Mouse (Mus musculus): Measurements from ENCODE around the gene Ovol2. TPM values are rescaled to one million over a fixed set of nuclear protein-coding genes. Genes with fewer than 3 reads are reported as not detected.

Ovol2 gene
- polyA plus RNA-seq, 1 experiment from 2014 or later = 0.22 TPM

GRCm38 (mm10) chr2:144269679-144270475, 62.1 kb downstream of the Ovol2 start:
- H3K27ac ChIP-seq = peak overlapping the region; percentile 98
- peak overlapping the region; percentile 92 for H3K4me3 ChIP-seq
- peaks cover 49% of the 10 kb centered on the region for H3K4me1 ChIP-seq (replicated peaks)
- H3K9me3 ChIP-seq = no peaks in the 10 kb centered on the region
- peaks cover 27% of the 10 kb centered on the region for H3K36me3 ChIP-seq
- WGBS = under 1% methylated on average over 33 of the region's 33 CpGs
- no peaks in the 10 kb centered on the region for H3K27me3 ChIP-seq (ENCODE audit: insufficient read depth, poor library complexity, severe bottlenecking)
- no peak for DNase-seq (ENCODE audit: low spot score)

- Histone ChIP-seq H3K27me3 (ENCODE audit: insufficient read depth, poor library complexity, severe bottlenecking) (no peaks in the 10 kb centered on the region), H3K27ac (peak overlapping the region; percentile 98), H3K9me3 (no peaks in the 10 kb centered on the region), H3K4me1 (replicated peaks) (peaks cover 44% of the 10 kb centered on the region), H3K4me3 (peak overlapping the region; percentile 92), H3K36me3 (peaks cover 33% of the 10 kb centered on the region)
- under 1% methylated on average over 11 of the region's 11 CpGs for WGBS
- DNase-seq (ENCODE audit: low spot score) = peak; percentile 7
Observed at GRCm38 (mm10) chr2:144269306-144269650, 62.7 kb downstream of the Ovol2 start.

- Histone ChIP-seq H3K9me3 (no peaks in the 10 kb centered on the region), H3K4me3 (peak overlapping the region; percentile 92), H3K36me3 (peaks cover 39% of the 10 kb centered on the region), H3K4me1 (replicated peaks) (peaks cover 39% of the 10 kb centered on the region), H3K27me3 (ENCODE audit: insufficient read depth, poor library complexity, severe bottlenecking) (no peaks in the 10 kb centered on the region), H3K27ac (peak overlapping the region; percentile 98; the same call in 1 of the 2 replicates)
- 8% methylated on average over 6 of the region's 6 CpGs for WGBS
- no peak for DNase-seq (ENCODE audit: low spot score)
Observed at GRCm38 (mm10) chr2:144268446-144269305, 63.3 kb downstream of the Ovol2 start.

- Histone ChIP-seq H3K27me3 (ENCODE audit: insufficient read depth, poor library complexity, severe bottlenecking) (no peaks in the 10 kb centered on the region), H3K27ac (no peak overlapping the region), H3K36me3 (peaks cover 42% of the 10 kb centered on the region), H3K4me1 (replicated peaks) (peaks cover 39% of the 10 kb centered on the region), H3K9me3 (no peaks in the 10 kb centered on the region), H3K4me3 (peak overlapping the region; percentile 92)
- no peak for DNase-seq (ENCODE audit: low spot score)
- WGBS = 59% methylated on average over 1 of the region's 1 CpGs
Observed at GRCm38 (mm10) chr2:144267731-144268015, 64.3 kb downstream of the Ovol2 start.

GRCm38 (mm10) chr2:144267004-144267730, 64.8 kb downstream of the Ovol2 start:
- Histone ChIP-seq H3K27ac (no peak overlapping the region), H3K4me3 (peak overlapping the region; percentile 92), H3K36me3 (peaks cover 43% of the 10 kb centered on the region), H3K9me3 (no peaks in the 10 kb centered on the region), H3K4me1 (replicated peaks) (peaks cover 39% of the 10 kb centered on the region), H3K27me3 (ENCODE audit: insufficient read depth, poor library complexity, severe bottlenecking) (no peaks in the 10 kb centered on the region)
- 52% methylated on average over 5 of the region's 5 CpGs for WGBS
- no peak for DNase-seq (ENCODE audit: low spot score)

- no peaks in the 10 kb centered on the region for H3K27me3 ChIP-seq (ENCODE audit: insufficient read depth, poor library complexity, severe bottlenecking)
- H3K9me3 ChIP-seq = no peaks in the 10 kb centered on the region
- WGBS = 44% methylated on average over 4 of the region's 4 CpGs
- H3K4me3 ChIP-seq = 0 out of 2 replicates have a peak overlapping the region, but pooled peaks have one; percentile 4
- H3K36me3 ChIP-seq = peaks cover 54% of the 10 kb centered on the region
- H3K4me1 ChIP-seq (replicated peaks) = peaks cover 36% of the 10 kb centered on the region
- DNase-seq (ENCODE audit: low spot score) = no peak
- H3K27ac ChIP-seq = no peak overlapping the region
Observed at GRCm38 (mm10) chr2:144265916-144266683, 65.8 kb downstream of the Ovol2 start.

GRCm38 (mm10) chr2:144265120-144265488, 66.8 kb downstream of the Ovol2 start:
- no peak overlapping the region for H3K4me3 ChIP-seq
- WGBS = 72% methylated on average over 3 of the region's 3 CpGs
- no peaks in the 10 kb centered on the region for H3K9me3 ChIP-seq
- H3K27me3 ChIP-seq (ENCODE audit: insufficient read depth, poor library complexity, severe bottlenecking) = no peaks in the 10 kb centered on the region
- peaks cover 35% of the 10 kb centered on the region for H3K4me1 ChIP-seq (replicated peaks)
- DNase-seq (ENCODE audit: low spot score) = no peak
- H3K36me3 ChIP-seq = peaks cover 64% of the 10 kb centered on the region
- H3K27ac ChIP-seq = no peak overlapping the region

- peaks cover 35% of the 10 kb centered on the region for H3K4me1 ChIP-seq (replicated peaks)
- 85% methylated on average over 5 of the region's 5 CpGs for WGBS
- no peak for DNase-seq (ENCODE audit: low spot score)
- H3K4me3 ChIP-seq = no peak overlapping the region
- no peaks in the 10 kb centered on the region for H3K27me3 ChIP-seq (ENCODE audit: insufficient read depth, poor library complexity, severe bottlenecking)
- no peaks in the 10 kb centered on the region for H3K9me3 ChIP-seq
- H3K36me3 ChIP-seq = peaks cover 69% of the 10 kb centered on the region
- no peak overlapping the region for H3K27ac ChIP-seq
Observed at GRCm38 (mm10) chr2:144264398-144265119, 67.4 kb downstream of the Ovol2 start.

- Histone ChIP-seq H3K27me3 (ENCODE audit: insufficient read depth, poor library complexity, severe bottlenecking) (no peaks in the 10 kb centered on the region), H3K9me3 (no peaks in the 10 kb centered on the region), H3K27ac (no peak overlapping the region), H3K4me3 (no peak overlapping the region), H3K4me1 (replicated peaks) (peaks cover 21% of the 10 kb centered on the region), H3K36me3 (peaks cover 83% of the 10 kb centered on the region)
- whole genome bisulfite sequencing = 91% methylated on average over 2 of the region's 2 CpGs
- DNase-seq (ENCODE audit: low spot score) = no peak
Observed at GRCm38 (mm10) chr2:144262837-144263236, 69.1 kb downstream of the Ovol2 start.
